Mouse (Mus musculus): Measurements from ENCODE around the gene Ldb2.

Ldb2 gene

DNA sequence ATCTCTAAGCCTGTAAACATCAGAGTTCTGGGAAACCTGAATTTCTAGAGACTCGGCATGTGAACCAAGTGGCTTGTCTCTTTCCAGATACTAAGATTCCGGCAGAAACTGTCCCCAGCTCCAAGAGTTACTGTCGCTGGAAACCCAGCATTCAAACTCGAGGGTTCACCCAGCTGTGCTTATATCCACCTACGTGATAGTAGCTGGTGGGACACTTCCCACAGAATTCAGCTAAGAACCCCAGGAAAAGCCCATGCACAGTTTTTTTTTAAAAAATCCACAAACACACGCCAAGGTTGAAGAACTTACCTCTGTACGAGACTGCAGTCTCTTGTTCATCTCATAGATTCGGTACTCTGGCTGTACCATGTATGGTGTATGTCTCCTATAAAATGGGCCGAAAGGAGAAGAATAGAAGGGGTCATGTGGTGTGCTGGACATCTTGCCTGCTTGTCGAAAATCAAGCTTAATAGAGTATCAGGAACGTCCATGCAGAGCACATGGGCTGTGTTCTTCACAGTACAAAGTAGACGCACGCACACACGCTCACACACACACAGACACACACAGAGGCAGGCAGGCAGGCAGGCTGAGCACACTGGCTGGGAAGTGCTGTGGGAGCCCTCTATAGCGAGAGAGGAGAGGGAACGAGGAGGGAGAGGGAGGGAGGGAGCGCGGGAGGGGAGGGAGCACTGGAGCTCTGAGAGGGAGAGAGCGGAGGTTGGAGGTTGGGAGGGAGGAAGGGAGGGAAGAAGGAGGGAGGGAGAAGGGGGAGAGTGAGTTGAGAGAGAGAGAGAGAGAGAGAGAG lies at the start of gene Ldb2:
TSS of gene Ldb2 (minus strand) at position 628 of the 808 bp plus-strand sequence.
- peak; percentile 76 to 84 for DNase-seq

DNA sequence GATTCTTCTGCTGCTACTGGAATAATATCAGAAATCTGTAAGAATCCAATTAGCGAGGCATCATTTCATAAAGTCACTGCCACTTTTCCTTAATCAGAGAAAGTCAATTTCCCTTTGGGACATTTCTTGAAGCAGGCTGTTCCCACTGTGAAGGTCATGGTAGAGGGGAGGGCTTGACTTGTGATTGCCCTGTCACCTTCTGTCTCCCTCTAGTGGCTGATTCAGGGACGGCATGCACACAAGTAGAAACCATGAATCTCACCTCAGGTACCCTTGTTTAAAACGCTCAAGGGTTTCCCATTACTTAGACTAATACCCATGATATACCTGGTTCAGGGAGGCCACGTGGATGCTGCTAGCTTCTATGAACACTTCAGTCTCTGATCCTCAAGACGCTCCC lies 31.8 kb upstream of the Ldb2 start:
- peak; percentile 46 to 49 for DNase-seq

GRCm38 (mm10) chr5:44815506-44815905 lies 16.0 kb upstream of the Ldb2 start:
- DNase-seq = no peak

- no peak for DNase-seq
Measured at GRCm38 (mm10) chr5:44805960-44806359, 6.5 kb upstream of the Ldb2 start.

GRCm38 (mm10) chr5:44801100-44801499 lies 1.6 kb upstream of the Ldb2 start:
- DNase-seq = peak in 1 of 2 experiments; percentile 7

- DNase-seq = peak in 1 of 2 experiments; percentile 20
Measured at GRCm38 (mm10) chr5:44799861-44800260, 381 bp upstream of the Ldb2 start.

- peak in 1 of 2 experiments; percentile 39 for DNase-seq
Measured at GRCm38 (mm10) chr5:44798493-44798892, 987 bp downstream of the Ldb2 start.

DNA sequence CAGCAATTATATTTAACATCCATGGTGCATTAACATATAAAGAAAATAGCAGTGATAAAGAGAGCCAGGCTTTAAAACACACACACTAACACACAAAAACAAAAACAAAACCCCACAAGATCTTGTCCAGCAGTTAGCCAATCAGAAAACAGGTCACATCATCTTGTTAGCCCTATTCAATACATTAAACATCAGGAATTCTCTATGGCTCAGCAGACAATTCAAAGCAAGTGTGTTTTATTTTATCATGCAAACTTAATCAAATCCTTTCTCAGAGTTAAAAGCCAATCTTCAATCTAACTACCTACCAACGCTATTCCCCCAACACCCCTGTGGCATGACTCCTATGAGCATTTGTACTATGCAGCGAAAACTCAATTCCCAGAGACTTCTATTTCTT lies 1.4 kb downstream of the Ldb2 start:
- no peak for DNase-seq

DNA sequence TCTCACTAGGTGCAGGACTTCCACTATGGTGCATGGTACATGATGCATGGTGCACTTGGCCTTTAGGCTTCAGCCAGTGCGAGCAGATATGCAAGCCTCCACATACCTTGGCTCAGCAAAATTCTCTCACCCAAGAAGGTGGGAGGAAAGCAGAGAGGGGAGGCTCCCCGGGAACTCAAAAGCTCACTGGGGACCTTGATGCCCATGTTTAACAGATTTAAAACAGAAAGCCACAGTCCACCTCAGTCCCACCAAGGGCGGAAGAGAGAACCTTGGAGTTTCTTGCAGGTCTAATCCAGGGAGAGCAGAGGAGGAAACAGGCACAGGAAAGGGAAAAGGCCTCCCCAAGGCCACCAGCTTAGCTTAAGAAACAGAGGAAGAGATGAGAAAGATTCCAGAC lies 14.9 kb downstream of the Ldb2 start:
- DNase-seq = no peak

GRCm38 (mm10) chr5:44779340-44779739 lies 20.1 kb downstream of the Ldb2 start:
- DNase-seq = no peak

GRCm38 (mm10) chr5:44768472-44768871 lies 31.0 kb downstream of the Ldb2 start:
- peak in 1 of 2 experiments; percentile 24 for DNase-seq

- peak in 1 of 2 experiments; percentile 14 for DNase-seq
Measured at GRCm38 (mm10) chr5:44764911-44765310, 34.6 kb downstream of the Ldb2 start.

- DNase-seq = peak in 1 of 2 experiments; percentile 7
Measured at GRCm38 (mm10) chr5:44759178-44759577, 40.3 kb downstream of the Ldb2 start.

DNA sequence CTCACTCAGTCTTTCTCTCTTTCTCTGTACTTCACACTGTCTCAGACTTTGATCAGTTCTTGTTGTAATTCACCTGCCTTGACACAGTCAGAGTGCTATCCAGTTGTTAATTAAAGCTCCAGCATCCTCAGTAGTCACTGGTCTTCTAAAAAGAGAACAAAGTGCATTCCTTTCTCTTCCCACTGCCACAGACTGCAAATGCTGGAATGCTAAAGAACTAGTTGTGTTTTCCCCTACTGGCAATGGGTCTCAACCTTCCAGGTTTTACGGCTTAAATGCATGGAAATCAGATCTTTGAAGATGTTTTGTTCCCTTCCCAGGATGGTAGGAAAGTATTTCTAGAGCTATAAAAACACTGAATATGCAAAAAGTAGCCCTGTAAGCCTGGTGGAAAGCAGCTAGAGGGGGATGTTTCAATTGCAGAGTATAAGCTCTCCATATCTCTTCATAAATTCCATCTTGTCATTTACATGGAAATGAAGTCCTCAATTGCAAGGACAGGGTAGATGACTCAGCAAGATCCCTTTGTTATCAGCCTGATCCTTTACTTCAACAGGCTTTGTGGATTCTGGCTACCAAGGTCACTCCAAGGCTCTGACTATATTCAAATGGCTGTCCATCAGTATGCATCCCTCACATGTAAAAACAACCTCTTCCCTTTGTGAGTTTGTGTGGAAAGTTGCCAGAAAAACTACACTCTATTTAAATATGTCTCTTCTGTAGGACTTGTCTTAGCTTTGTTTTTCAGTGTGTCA lies 45.1 kb downstream of the Ldb2 start:
- DNase-seq = no peak

DNA sequence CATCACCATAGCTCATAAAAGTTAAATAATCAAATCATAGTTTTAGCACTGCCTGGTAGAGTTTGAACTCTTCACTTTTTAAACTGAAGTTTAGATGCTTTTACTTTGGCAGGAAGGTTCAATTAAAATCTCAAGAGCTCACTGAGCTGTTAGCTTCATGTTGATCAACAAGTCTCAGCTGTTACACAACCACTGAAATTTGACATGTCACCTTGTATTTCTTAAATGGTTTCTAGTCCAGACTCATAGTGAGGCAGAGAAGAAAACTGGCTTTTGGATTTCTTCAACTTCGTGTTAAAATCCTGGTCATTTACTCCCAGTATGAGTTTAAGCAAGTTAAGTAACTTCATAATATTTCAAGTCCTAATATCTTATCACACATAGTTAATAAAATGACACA lies 53.8 kb downstream of the Ldb2 start:
- DNase-seq = no peak

- DNase-seq = no peak
Measured at GRCm38 (mm10) chr5:44736366-44736765, 63.1 kb downstream of the Ldb2 start.

DNA sequence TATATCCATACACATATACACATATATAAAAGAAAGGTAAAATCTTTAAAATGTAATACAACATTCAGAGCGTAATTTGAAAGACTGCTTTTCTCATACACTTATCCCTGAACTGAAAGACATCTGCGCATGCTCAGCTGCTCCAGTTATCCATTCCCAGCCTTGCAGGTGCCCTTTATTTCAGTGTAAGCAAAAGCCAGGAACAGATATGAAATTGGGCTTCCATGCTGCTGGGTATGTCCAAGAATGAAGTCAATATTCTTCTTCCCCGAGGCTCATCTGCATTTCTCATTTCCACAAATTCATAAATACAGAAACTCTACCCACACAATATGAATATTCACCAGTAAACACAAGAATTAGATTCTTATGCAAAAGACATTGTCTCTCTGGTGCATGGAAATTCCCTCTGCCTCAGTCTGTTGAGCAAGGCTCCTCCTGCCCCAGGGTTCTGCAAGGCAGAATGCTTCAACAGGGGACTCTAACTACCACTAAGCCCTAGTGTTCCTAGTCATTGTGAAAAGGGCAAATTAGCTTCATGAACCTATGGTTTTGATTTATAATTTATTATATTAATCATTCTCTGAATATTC lies 65.3 kb downstream of the Ldb2 start:
- DNase-seq = no peak

DNA sequence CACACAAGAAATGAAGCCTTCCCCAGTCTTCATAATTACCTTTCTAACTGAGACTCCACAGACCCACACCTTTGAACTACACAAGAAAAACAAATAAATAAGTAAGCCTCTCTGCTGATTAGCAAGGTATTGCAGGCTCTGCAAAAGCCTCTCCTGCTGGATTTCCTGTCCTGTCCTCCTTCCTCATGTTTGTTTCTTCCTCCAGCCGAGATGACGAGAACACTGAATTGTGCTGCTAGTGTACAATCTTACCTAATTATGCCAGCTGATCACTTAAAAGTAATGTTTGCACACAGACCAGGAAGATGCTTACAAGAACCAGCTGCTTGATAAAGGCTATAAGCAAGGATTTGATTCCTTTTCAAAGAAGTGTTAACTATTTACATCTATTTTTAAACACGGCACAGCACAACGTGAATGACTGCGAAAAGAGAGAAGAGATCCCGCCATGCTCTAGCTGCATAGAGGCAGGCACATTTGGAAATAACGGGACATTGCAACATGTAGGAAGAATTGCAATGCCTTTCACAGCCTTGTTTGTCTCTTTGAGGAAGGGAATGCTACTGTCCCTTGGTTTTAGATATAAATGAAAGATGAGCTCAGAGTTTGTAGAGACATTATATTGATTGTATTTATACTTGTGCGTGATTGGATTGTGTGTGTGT lies 69.7 kb downstream of the Ldb2 start:
- DNase-seq = no peak

DNA sequence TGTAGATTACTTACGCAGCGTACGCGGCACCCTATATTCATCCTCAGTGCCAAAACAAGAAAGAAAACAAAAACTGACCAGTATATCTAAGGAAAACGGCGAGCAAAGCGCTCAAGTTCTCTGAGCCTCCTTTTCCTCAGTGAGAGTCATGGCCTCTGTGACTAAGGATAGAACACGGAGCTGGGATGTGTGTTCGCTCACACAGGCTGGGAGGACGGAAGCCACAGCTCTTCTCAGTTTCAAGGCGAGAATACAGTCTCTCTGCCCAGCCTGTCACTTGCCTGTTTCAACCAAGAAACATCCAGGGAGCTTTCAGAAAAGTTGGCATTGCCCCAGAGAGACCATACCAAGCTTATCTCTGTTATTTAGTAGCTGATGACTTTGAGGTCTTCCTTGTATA lies 71.5 kb downstream of the Ldb2 start:
- no peak for DNase-seq

DNA sequence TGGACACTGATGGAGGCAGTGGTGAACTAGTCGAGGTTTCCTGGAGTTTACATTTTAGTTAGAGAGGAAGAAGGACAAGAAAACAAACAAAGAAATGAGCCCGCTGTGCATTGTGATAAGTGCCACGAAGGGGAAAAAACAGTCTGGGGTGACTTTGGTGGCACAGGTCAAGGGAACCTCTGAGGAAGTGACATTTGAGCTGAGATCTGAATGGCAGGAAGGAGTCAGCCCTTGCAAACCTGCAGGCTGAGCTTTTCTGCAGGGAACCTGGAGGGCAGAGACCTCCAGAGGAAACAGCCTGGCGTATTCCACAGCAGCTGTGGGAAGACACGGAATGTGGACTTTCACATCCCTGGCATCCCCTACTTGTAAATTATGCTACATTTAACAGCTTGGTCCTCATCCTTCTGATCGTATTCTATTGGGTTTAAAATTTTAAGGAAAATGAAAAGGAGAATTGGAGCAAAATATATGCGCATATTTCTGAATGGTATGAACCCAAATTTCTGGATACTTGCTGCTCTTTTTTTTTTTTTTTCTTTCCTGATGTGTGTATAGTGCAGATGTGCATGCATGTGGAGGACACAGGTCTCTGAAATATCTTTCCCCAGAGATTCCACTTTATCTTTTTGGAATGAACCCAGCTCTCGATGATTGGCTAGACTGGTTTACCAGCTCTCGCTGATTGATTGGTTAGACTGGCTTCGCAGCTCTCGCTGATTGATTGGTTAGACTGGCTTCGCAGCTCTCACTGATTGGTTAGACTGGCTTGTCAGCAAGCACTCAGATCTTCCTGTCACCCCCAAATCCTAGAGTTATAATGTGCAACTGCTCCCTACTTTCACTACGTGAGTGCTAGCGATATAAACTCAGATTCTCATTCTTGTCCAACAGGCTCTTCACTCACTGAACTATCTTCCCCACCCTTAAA lies 72.7 kb downstream of the Ldb2 start:
- DNase-seq = peak; percentile 23 to 41

GRCm38 (mm10) chr5:44725501-44725900 lies 74.0 kb downstream of the Ldb2 start:
- no peak for DNase-seq

GRCm38 (mm10) chr5:44719872-44720271 lies 79.6 kb downstream of the Ldb2 start:
- DNase-seq = no peak
